Mouse (Mus musculus): ENCODE data around the gene Nanp. TPM values are rescaled to one million over a fixed set of nuclear protein-coding genes. Genes with fewer than 3 reads are reported as not detected.

The Nanp gene
- polyA plus RNA-seq (2015; fragmentation: Nextera tagmentation; extraction: Ambion mirVana): 20.3 and 24.9 TPM in 2 replicates

GRCm38 (mm10) chr2:151039232-151039695 lies at the start of gene Nanp, which contains the start of gene Ninl:
Gene Nanp (minus strand): TSS chr2:151039398.
Gene Ninl (minus strand): TSS chr2:151039382.

Other genes starting within 250 kb of the Nanp start
- gene Abhd12, start 134.7 kb downstream of the Nanp start, polyA plus RNA-seq (2015; fragmentation: Nextera tagmentation; extraction: Ambion mirVana): 134 and 143 TPM in 2 replicates
- 10.9 and 11.0 TPM in 2 replicates for gene Gins1, start 134.0 kb downstream of the Nanp start, polyA plus RNA-seq (2015; fragmentation: Nextera tagmentation; extraction: Ambion mirVana)
- gene Ninl, start within 50 bp of the Nanp start, polyA plus RNA-seq (2015; fragmentation: Nextera tagmentation; extraction: Ambion mirVana): 2.2 and 2.6 TPM in 2 replicates
- not detected in 2 replicates for gene Gm14151, start 53.0 kb upstream of the Nanp start, polyA plus RNA-seq (2015; fragmentation: Nextera tagmentation; extraction: Ambion mirVana)
- gene Gm14147, start 58.8 kb upstream of the Nanp start, polyA plus RNA-seq (2015; fragmentation: Nextera tagmentation; extraction: Ambion mirVana): not detected in 2 replicates